Mouse (Mus musculus) kidney, embryonic 15.5 days (tissue): ENCODE results near the gene Acvr1b. TPM values are rescaled to one million over a fixed set of nuclear protein-coding genes. Genes with fewer than 3 reads are reported as not detected.

ENCODE experiments used
- ATAC-seq: fragments of 200-750 bp; cut with Nextera tagmentation; replicated peaks from 2 replicates; pipeline ENCODE4 v1.8.0; 2017; ENCODE audit warnings: moderate TSS enrichment; ENCODE audit not compliant: low FRiP score
- H3K27ac ChIP-seq: fragments of 300-500 bp; sonication (generic); 2 replicates; pipeline ENCODE4 v1.5.1; 2015; ENCODE audit warnings: mild to moderate bottlenecking, inconsistent platforms
- H3K27me3 ChIP-seq: fragments of 300-500 bp; sonication (generic); 2 replicates; pipeline ENCODE4 v1.6.1; 2015; ENCODE audit warnings: inconsistent platforms
- H3K36me3 ChIP-seq: fragments of 300-500 bp; sonication (generic); 2 replicates; pipeline ENCODE4 v1.6.1; 2015; ENCODE audit warnings: inconsistent platforms
- H3K4me1 ChIP-seq: fragments of 300-500 bp; sonication (generic); 2 replicates; pipeline ENCODE4 v1.6.1; 2015; ENCODE audit warnings: inconsistent platforms
- H3K4me2 ChIP-seq: fragments of 300-500 bp; sonication (generic); 2 replicates; pipeline ENCODE4 v1.6.1; 2015; ENCODE audit warnings: moderate library complexity, mild to moderate bottlenecking, inconsistent platforms
- H3K4me3 ChIP-seq: fragments of 300-500 bp; sonication (generic); replicated peaks from 2 replicates; pipeline ENCODE4 v1.5.1; 2015; ENCODE audit warnings: mild to moderate bottlenecking, inconsistent platforms
- H3K9ac ChIP-seq: fragments of 300-500 bp; sonication (generic); 2 replicates; pipeline ENCODE4 v1.6.1; 2015; ENCODE audit warnings: mild to moderate bottlenecking, inconsistent platforms
- H3K9me3 ChIP-seq: fragments of 300-500 bp; sonication (generic); replicated peaks from 2 replicates; pipeline ENCODE4 v1.6.1; 2016; ENCODE audit warnings: inconsistent platforms
- WGBS: fragments of 180-500 bp; shearing (Covaris S2); methylation state at CpG from one replicate; pipeline ENCODE4 v1.1.7; 2015; ENCODE audit warnings: mixed read lengths; 5-methylcytosine and 5-hydroxymethylcytosine counted together
- polyA plus RNA-seq: library from polyadenylated mRNA; unstranded; fragments of >200 nt; fragmentation: Nextera tagmentation; extraction: Ambion mirVana; gene quantifications from 2 replicates; pipeline ENCODE4 v1.2.1, GENCODE M21; 2015

Gene Acvr1b
- polyA plus RNA-seq: 6.2 and 6.4 TPM in 2 replicates

DNA sequence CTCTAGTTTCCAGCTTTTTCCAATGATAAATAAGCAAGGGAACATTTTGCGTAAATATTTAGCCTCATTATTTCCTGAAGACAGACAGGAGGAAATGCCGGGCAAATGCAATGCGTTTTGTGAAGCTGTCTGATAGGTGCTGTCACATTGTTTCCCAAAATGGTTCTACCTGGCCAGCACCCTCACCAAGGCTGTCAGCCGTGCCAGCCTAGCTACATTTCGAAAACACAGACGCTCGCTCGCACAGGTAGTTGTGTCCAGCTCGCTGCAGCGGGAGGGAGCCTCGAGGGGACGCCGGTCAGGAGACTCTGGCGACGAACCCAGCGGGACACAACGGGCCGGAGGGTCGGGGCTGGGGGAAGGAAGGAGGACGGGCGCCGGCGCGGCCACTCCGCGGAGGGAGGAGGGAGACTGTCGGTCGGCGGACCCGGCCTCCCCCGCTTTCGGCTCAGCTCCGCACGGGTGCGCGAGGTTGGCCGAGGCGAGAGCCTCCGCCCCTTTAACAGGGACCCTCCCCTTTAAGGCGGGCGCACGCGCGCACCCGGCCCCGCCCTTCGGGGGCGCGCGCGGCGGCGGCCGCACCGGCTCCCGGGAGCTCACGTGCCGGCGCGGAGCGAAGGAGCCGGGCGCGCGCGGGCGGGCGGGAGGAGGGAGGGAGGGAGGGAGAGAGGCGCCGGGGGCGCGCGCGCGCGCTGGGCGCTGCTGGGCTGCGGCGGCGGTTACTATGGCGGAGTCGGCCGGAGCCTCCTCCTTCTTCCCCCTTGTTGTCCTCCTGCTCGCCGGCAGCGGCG is at the start of gene Acvr1b:
TSS of gene Acvr1b (plus strand) at position 647 of the 791 bp plus-strand sequence.
- Histone ChIP-seq H3K9me3 (no peaks in the 10 kb centered on the region), H3K27ac (peak within 1 kb of the TSS; percentile 73), H3K4me2 (peak within 1 kb of the TSS; percentile 91), H3K9ac (peak within 1 kb of the TSS; percentile 90), H3K36me3 (no peaks in the 10 kb centered on the region), H3K27me3 (no peaks in the 10 kb centered on the region; the same call in 1 of the 2 replicates), H3K4me1 (peaks cover 38% of the 10 kb centered on the region), H3K4me3 (peak within 1 kb of the TSS; percentile 71)
- ATAC-seq: peak; percentile 91
- under 1% methylated on average over 46 of the region's 87 CpGs for WGBS

DNA sequence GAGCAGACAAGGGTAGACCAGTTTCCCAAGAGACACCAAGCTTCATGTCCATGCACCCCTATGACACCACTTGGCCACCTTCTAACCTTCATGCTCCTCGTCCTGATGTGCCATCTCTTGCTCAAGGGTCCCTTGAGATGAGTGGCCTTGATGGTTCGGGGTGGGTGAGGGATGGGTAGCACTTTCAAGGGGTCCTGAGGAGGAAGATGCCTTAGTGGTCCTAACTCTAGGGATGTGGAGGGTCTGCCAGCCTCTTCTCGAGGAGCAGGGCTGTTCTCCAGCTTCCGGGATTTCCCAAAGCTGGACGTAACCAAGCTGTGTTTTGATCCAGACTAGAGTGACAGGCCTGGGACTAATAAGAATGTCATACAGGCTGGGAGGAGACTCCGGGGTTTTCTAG is 48.3 kb upstream of the Acvr1b start:
- Histone ChIP-seq H3K4me3 (no peak overlapping the region), H3K27me3 (peaks cover 30% of the 10 kb centered on the region), H3K27ac (no peak overlapping the region), H3K36me3 (no peaks in the 10 kb centered on the region), H3K9me3 (no peaks in the 10 kb centered on the region), H3K4me1 (peaks cover 34% of the 10 kb centered on the region), H3K9ac (no peak overlapping the region), H3K4me2 (no peak overlapping the region)
- no peak for ATAC-seq
- 85% methylated on average over 6 of the region's 6 CpGs for WGBS

DNA sequence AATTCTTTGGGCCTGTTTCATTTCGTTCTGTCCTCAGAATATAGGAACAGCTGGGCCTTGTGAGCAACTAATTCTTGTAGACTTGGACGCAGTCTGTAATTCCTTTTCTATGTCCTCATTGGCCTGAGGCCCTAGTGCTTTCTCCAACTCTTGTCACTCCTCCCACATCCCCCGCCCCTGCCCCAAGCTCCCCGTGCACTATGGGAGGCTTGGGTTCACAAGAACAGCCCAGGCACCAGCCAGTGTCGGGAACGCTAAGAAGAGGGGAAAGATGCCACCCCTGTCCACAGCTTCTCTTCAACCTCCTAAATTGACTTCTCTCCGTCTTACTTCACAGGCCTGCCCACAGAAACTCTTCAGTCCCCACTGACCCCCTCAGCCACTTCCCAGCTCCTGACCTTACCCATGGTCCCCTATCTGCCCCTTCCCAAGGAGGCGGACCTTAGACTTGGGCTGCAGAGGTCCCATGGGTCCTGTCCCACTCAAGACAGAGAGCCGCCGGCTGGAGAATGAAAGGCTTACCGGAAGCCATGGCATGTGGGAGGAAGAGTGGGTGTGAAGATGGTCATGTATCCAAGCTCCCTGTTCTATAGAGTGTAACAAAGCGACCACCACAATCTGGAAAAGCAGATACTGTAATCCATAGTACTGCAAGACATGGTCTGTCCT is 46.9 kb upstream of the Acvr1b start:
- no peak; the same call in 1 of the 2 replicates for ATAC-seq
- Histone ChIP-seq H3K27me3 (peaks cover 35% of the 10 kb centered on the region), H3K4me3 (no peak overlapping the region), H3K4me1 (peaks cover 48% of the 10 kb centered on the region), H3K9me3 (no peaks in the 10 kb centered on the region), H3K27ac (peak overlapping the region; percentile 74), H3K4me2 (no peak overlapping the region), H3K9ac (no peak overlapping the region), H3K36me3 (no peaks in the 10 kb centered on the region)
- 60% methylated on average over 12 of the region's 12 CpGs for WGBS

DNA sequence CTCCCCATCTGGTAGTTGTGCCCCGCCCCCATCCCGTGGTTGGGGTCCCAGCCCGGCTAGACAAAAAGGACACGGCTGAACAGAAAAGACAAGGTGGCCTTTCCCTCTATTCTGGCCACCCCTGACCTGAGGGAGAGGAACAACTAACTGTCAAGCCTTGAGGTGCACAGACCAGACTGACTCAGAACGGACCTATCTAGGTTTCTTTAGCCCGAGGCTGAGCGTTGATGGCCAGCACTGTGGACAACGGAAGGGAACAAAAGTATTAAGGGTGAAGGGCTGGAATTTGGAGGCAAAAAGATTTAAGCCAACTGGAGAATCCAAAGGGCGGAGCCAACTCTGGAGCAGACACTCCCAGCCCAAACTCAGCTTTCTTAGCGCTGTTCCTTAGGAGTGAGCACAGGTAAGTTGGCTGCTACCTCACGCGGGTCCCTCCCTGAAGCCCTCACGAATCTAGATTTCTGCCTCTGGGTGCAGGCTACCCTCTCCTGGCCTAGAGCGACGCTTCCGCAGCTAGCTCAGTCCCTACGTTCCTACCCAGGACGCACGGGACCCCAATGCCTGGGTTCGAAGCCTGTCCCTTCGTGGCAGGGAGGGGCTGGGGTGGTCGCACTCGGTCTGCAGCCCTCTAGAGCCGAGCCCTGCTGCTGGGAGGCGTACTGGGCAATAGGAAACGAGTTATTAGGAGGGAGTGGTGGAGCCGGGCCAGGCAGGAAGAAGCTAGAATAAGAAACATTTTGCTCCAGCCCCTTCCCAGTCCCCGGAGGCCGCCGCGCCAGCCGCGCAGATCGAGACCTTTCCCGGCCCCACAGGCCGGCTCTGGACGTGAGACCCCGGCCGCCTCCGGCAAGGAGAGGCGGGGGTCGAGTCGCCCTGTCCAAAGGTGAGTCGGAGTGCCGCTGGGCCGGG is 45.4 kb upstream of the Acvr1b start, which contains the start of gene Acvrl1:
TSS of gene Acvrl1 (plus strand) at position 342 of the 909 bp plus-strand sequence.
- ATAC-seq: peak; percentile 40
- H3K4me3 ChIP-seq: peak within 1 kb of the TSS; percentile 54
- WGBS: 4% methylated on average over 46 of the region's 46 CpGs

DNA sequence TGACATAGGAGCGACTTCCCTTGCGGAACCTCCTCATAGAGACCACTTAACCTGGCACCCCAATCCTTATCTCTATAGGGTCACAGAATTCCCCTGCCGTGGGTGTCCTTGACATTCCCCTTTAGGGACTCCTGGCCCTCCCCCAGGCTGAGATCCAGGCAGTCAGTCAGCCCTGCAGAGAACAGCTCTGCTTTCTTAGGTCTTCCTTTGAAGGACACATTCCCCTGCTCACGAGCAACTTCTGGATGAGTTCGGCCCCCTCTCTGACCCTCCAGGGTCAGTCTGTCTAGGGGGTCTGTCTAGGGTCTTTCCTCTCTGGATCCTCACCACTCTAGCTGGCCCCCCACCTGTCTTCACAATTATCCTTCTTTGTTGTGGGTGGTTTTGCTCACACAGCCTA is 44.5 kb upstream of the Acvr1b start:
- H3K9ac ChIP-seq: peak overlapping the region; percentile 64; the same call in 1 of the 2 replicates
- 23% methylated on average over 5 of the region's 5 CpGs for WGBS

More for the DNA sequence above, 45.4 kb upstream of the Acvr1b start, which contains the start of gene Acvrl1:
- Histone ChIP-seq H3K9me3 (no peaks in the 10 kb centered on the region), H3K36me3 (no peaks in the 10 kb centered on the region), H3K4me1 (peaks cover 62% of the 10 kb centered on the region), H3K27ac (peak within 1 kb of the TSS; percentile 81), H3K9ac (peak within 1 kb of the TSS; percentile 64), H3K4me2 (peak within 1 kb of the TSS; percentile 77), H3K27me3 (peaks cover 35% of the 10 kb centered on the region)

DNA sequence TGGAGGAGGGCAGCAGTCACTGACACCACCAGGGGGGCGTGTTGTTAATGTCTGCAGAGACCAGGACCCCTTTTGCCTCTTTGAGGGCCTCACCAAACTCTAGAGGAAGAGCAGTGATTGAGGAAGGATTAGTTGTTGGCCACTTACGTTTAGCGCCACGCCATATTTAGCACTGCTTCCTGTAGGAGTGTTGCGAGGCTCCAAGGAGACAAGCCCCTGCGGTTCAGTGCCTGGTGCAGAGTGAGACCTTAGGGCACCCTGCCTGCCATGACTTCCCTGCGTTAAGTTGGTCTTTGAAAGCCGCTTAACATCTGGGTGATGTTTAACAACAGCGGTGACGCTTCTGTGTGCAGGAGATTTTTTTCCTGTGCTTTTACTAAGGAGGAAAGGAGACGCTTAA is 42.4 kb upstream of the Acvr1b start:
- Histone ChIP-seq H3K9me3 (no peaks in the 10 kb centered on the region), H3K27ac (peak overlapping the region; percentile 43; the same call in 1 of the 2 replicates), H3K4me3 (0 out of 2 replicates have a peak overlapping the region, but pooled peaks have one; percentile 9), H3K9ac (no peak overlapping the region), H3K36me3 (no peaks in the 10 kb centered on the region), H3K27me3 (peaks cover 35% of the 10 kb centered on the region), H3K4me2 (peak overlapping the region; percentile 39), H3K4me1 (peaks cover 85% of the 10 kb centered on the region)
- no peak for ATAC-seq
- 16% methylated on average over 11 of the region's 11 CpGs for whole genome bisulfite sequencing

More for the DNA sequence above, 44.5 kb upstream of the Acvr1b start:
- peak overlapping the region; percentile 13; the same call in 1 of the 2 replicates for H3K27ac ChIP-seq
- no peaks in the 10 kb centered on the region for H3K36me3 ChIP-seq
- peaks cover 35% of the 10 kb centered on the region for H3K27me3 ChIP-seq
- H3K4me1 ChIP-seq: peaks cover 72% of the 10 kb centered on the region
- H3K9me3 ChIP-seq: no peaks in the 10 kb centered on the region
- peak overlapping the region; percentile 54 for H3K4me3 ChIP-seq
- no peak for ATAC-seq
- peak overlapping the region; percentile 77 for H3K4me2 ChIP-seq

DNA sequence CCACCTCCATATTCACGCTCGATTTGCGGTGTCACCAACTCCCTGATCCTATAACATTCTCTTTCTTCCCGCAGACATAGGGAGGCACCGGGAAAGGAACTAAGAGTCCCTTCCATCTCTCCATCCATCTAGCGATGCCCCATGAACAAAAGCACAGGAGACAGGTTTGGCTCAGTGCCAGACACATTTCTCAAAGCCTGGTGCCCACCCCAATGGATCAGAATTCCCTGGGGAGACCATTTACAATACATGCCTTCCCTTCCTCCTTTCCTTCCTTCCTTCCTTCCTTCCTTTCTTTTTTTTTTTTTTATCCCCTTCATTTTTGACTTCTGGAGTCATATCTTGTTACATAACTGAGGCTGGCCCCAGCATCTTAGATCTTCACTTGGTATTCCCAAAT is 41.8 kb upstream of the Acvr1b start:
- WGBS: 35% methylated on average over 6 of the region's 6 CpGs
- peak overlapping the region; percentile 76; the same call in 1 of the 2 replicates for H3K27ac ChIP-seq
- no peak overlapping the region for H3K9ac ChIP-seq
- H3K4me3 ChIP-seq: 0 out of 2 replicates have a peak overlapping the region, but pooled peaks have one; percentile 9
- H3K36me3 ChIP-seq: no peaks in the 10 kb centered on the region
- H3K9me3 ChIP-seq: no peaks in the 10 kb centered on the region
- peaks cover 35% of the 10 kb centered on the region for H3K27me3 ChIP-seq
- peaks cover 83% of the 10 kb centered on the region for H3K4me1 ChIP-seq
- peak overlapping the region; percentile 39 for H3K4me2 ChIP-seq
- ATAC-seq: no peak

DNA sequence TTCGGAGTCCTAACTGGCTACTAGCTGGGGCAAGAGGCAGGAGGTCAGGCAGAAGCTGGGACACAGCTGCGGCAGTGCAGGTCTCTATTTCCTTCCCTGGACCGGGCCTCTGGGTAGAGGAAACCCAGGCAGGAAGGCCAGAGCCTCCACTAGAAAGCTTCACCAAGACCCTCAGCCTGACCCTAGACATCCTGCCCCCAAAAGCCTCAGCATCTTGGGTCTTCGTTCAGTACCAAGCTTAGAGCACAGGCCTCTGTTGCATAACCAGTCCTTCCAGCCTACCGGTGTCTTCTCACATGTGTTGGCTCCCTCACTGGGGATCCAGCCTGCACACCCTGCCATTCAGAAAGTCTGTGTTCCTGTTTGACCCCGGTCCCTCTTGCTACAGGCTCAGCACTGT is 41.1 kb upstream of the Acvr1b start:
- H3K36me3 ChIP-seq: peaks cover 6% of the 10 kb centered on the region
- H3K4me1 ChIP-seq: peaks cover 77% of the 10 kb centered on the region
- H3K27me3 ChIP-seq: peaks cover 30% of the 10 kb centered on the region
- no peak for ATAC-seq
- peak overlapping the region; percentile 76 for H3K27ac ChIP-seq
- 75% methylated on average over 6 of the region's 6 CpGs for WGBS
- no peak overlapping the region for H3K4me3 ChIP-seq
- no peak overlapping the region for H3K4me2 ChIP-seq
- H3K9ac ChIP-seq: no peak overlapping the region
- no peaks in the 10 kb centered on the region for H3K9me3 ChIP-seq

DNA sequence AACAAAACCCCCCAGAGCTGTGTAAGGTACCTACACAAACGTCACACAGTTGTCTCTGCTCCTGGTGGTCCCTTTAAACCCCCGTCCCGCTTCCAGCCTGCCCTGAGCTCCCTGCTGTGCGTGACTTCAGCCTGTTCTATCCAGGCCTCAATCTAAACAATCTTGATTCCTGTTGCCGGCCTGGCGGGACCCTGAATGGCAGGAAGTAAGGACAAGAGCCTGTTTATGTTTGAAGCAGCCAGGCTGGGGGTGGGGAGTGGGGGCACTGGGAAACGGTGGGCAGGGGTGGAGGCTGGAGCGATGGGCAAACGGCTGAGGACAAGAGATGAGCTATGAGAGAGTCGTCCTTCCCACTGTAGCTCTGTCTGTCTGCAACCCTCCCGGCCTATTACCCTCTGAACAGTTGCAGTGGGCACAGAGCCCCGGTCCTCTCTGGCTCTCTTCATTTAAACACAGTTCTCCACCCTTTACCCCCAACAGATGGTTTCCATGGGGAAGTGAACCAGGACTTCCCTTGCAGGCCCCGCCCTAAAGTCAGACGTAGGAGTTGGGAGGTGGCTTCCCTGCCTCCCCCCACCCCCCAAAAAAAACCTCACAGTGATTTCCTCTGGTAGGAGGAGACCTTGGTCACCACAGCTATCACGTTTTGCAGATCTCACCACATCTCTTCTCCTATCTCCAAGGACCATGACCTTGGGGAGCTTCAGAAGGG is 39.7 kb upstream of the Acvr1b start:
- 22% methylated on average over 15 of the region's 15 CpGs for WGBS

DNA sequence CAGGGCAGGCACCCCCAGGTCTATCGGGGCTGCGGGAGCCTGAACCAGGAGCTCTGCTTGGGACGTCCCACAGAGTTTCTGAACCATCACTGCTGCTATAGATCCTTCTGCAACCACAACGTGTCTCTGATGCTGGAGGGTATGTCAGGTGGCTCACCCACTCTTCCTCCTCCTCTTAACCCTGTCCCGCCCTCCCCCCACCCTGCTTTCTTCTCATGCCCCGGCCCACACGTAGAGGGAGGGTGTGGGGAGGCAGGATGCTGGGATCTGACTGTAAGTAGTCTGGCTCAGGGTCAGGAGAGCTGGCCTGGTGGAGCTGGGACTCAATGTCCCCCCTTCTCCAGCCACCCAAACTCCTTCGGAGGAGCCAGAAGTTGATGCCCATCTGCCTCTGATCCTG is 38.5 kb upstream of the Acvr1b start:
- Histone ChIP-seq H3K4me2 (peak overlapping the region; percentile 40), H3K4me1 (peaks cover 67% of the 10 kb centered on the region), H3K4me3 (peak overlapping the region; percentile 23), H3K27ac (no peak overlapping the region), H3K9ac (no peak overlapping the region), H3K36me3 (peaks cover 7% of the 10 kb centered on the region), H3K27me3 (peaks cover 5% of the 10 kb centered on the region), H3K9me3 (no peaks in the 10 kb centered on the region)
- no peak for ATAC-seq
- 56% methylated on average over 8 of the region's 8 CpGs for WGBS

More for the DNA sequence above, 39.7 kb upstream of the Acvr1b start:
- Histone ChIP-seq H3K4me1 (peaks cover 66% of the 10 kb centered on the region), H3K27ac (peak overlapping the region; percentile 76), H3K4me3 (peak overlapping the region; percentile 27), H3K9me3 (no peaks in the 10 kb centered on the region), H3K4me2 (peak overlapping the region; percentile 40), H3K36me3 (peaks cover 7% of the 10 kb centered on the region), H3K27me3 (peaks cover 18% of the 10 kb centered on the region), H3K9ac (no peak overlapping the region)
- ATAC-seq: 0 out of 2 replicates have a peak, but pooled peaks have one; percentile 23

DNA sequence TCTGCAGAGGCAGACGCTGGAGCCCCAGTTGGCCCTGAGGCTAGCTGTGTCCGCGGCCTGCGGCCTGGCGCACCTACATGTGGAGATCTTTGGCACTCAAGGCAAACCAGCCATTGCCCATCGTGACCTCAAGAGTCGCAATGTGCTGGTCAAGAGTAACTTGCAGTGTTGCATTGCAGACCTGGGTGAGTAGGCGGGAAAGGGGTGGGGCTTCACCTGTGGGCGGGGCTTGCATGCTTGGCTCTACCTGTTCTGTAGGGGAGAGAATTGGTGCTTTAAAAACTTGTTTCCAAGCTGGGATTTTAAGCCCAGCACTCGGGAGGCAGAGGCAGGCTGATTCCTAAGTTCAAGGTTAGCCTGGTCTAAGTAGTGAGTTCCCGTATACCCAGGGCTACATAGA is 36.4 kb upstream of the Acvr1b start:
- no peak overlapping the region for H3K9ac ChIP-seq
- H3K4me2 ChIP-seq: no peak overlapping the region
- WGBS: 84% methylated on average over 11 of the region's 11 CpGs
- no peaks in the 10 kb centered on the region for H3K9me3 ChIP-seq
- no peaks in the 10 kb centered on the region for H3K27me3 ChIP-seq
- peaks cover 7% of the 10 kb centered on the region for H3K36me3 ChIP-seq
- no peak overlapping the region for H3K27ac ChIP-seq
- H3K4me3 ChIP-seq: no peak overlapping the region
- no peak for ATAC-seq
- peaks cover 61% of the 10 kb centered on the region for H3K4me1 ChIP-seq
